Mouse (Mus musculus): ENCODE results near the gene Lsamp.

- TF ChIP-seq CTCF (IDR thresholded peaks at IDR 0.05; ENCODE audit: low read depth) (no peak), EP300 (IDR thresholded peaks at IDR 0.05; ENCODE audit: low read depth) (no peak)
Observed at GRCm38 (mm10) chr16:41826899-41827604, 1842.9 kb downstream of the Lsamp start.
